Mouse (Mus musculus) natural killer cell, adult 2 months (primary cell): ENCODE results near the gene Dock3.

Experiments used
- DNase-seq, 2 experiments: peaks; one replicate each; pipeline ENCODE4 v3.0.0; 2022; ENCODE audit warnings: low spot score in 2 of 2

Gene Dock3

DNA sequence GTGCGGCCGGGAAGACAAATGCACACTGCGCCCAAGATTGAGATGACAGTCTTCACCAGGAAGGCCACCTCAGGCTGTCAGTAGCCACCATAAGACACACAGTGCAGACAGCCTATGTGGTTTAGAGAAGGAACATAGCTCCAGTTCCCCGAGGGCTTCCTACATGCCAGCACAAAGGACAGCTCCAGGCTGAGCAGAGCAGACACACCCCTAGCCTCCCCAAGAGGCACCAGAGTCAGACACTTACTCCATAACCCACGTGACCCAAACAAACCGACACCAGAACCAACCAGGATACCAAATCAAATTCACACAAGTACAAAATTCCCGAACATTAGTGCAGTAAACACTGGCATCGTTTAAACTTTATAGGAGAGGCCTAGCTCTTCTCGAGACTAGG lies 342.4 kb downstream of the Dock3 start:
- DNase-seq = no peak

DNA sequence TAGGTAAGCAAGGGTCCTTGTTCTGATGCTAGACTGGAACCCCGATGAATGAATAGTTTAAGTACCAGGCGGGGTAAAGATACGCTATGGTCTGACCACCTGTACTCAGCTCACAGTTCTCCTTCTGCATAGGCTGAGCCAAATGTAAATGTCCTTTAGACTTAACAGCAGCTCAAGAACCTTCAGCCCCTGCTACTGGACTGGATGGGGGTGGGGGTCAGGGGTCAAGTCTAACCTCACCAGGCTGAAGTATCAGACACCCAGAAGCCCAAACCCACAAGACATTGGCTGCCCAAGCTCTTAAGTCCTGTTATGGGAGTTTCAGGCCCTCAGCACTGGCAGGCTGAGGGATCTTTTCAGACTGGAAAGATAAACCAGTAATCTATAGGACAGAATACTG lies 343.4 kb downstream of the Dock3 start:
- DNase-seq = no peak

DNA sequence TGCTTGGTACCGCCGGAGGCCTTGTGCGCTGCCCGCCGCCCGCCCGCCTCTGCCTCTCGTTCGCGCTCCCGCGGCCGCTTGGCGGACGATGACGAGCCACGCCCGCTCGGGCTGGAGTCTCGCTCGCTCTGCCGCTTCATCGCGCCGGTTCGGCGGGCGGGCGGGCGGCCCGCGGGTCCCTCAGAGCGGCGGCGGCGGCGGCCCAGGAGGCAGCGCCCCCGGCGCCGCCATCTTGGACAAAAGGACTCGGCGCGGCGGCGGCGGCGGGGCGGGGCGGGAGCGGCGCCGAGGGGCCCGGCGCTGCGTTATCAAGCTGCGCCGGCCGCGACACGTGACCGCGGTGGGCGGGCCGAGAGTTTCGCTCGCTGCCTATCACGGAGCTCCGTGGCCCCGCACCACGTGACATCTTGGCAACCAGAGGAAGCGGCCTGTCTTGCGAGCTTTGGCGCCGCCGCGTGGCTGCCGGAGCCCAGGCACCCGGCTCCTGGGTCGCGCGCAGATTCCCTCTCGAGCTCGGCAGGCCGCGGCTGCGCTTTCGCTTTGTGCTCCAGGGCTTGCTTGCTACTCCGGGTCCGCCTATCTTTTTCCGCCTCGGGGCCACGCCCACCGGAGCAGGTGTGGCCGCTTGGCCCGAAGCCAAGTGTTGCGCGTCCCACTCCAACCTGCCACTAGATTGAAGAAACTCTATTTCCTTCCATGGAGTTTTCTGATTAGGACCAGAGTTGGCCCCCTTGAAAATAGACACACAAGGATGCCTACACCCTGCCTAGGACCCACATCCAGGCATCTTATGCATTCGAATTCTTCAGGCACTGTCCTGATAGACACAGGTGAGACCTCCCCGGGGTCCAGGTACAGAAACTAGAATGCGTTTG lies 344.6 kb downstream of the Dock3 start, which contains the start of gene Rbm15b:
Gene Rbm15b (minus strand): TSS at position 601 of the 875 bp plus-strand sequence.
- peak; percentile 96 to 98 for DNase-seq

DNA sequence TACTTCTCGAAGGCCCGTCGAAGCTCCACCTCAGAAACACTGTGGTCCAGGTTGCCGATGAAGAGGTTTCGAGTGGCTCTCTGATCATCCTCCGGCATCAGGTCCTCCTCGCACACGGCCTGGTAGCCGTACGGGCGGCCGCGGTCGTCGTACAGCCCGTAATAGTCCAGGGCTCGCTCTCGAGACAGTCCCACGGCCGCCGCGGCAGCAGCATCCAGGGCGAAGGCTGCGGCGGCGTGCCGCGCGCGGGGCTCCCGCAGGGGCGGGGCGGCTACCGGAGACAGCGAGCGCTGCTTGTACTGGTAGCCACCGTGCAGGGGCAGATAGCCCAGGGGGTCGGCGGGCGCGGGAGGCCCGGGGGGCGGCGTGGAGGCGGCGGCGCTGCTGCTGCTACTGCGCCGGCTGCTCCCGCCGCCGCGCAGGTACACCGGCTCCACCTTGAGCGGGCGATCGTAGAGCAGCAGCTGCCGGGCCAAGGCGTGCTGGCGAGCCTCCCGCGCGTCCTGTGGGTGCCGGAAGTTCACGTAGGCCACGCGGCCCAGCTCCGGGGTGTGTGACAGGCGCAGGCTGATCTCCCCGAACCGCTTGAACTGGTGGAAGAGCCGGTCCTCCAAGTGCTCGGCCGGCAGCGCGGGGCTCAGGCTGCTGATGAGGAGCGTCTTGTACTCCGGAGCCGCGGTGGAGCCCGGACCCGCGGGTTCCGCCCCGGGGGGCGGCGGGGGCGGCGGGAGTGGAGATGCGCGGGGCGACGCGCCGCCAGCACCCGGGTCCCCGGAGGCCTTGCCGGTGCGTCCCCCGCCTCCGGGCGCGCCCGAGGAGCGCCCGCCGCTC lies 345.6 kb downstream of the Dock3 start:
- DNase-seq = peak; percentile 33 to 50

DNA sequence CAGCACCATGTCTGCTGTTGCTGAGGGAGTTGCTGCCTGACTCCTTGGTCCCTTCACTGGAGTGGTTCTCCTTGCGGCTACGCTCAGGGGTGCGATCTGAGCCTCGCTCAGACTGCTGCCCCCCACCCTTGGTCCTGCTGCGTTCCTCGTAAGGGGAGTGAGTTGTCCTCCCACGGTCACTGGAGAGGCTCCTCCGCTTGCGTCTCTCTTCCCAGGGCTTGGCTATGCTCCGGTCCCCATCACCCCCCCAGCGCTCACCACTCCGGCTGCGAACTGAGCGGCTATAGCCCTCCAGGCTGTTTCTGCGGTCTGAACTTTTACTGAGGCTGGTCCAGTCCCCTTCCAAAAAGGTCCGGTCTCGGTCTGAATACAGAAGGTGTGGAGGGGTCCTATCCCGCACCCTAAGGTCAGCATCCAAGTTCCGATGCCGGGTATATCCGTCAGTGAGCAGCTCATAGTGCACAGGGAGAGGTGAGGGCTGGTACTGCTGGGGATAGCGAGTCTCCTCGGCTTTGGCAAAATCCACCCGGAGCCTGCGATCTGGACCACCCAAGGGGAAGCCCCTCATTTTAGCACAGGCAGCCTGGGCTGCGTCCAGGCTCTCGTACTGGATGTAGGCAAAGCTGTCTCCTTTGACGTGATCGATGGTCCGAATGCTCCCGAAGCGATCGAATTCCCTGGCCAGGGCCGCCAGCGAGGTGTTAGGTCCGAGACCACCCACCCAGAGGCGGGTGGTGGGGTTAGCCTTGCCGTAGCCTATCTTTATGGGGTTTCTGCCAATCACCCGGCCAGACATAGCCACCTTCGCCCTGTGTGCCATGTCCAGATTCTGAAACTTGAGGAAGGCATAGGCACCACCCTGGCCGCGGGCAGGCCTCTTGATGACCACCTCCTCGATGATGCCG lies 346.5 kb downstream of the Dock3 start:
- DNase-seq = no peak

DNA sequence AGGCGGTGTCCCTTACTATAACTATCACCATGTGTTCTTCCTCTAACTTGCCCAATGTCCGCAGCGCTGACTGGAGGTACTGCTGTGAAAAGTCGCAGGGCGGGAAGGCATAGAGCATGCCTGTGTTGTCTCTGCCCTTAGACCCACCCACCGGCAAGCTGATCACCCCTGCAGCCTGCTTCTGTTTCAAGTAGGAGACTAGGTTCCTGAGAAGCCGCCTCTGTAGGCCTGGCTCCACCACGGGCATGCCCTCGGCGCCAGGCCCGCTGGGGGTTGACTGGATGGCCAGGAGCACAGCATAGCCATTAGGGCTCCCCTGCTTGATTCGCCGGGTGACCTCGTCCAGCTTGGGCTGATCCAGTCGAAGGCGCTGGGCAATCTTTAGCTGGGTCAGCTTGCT lies 347.4 kb downstream of the Dock3 start:
- DNase-seq = no peak

DNA sequence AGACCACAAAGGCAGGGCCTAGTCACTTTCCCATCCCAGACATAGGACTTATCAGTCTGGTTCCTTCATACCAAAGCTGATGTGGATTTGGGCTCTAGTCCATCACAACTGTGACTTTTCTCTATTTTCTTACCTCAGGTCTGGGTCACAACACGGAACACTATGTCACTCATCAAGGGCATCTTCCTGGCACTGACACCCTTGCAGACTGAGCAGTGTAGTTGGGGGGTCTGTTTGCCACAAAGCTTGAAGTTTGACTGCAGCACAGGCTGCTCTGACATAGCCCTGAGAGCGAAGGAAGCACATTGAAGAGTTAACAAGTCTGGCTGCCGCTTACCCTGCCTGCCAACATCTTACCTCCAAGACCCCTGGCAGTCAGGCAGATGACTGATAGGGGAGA lies 348.6 kb downstream of the Dock3 start:
- no peak for DNase-seq

DNA sequence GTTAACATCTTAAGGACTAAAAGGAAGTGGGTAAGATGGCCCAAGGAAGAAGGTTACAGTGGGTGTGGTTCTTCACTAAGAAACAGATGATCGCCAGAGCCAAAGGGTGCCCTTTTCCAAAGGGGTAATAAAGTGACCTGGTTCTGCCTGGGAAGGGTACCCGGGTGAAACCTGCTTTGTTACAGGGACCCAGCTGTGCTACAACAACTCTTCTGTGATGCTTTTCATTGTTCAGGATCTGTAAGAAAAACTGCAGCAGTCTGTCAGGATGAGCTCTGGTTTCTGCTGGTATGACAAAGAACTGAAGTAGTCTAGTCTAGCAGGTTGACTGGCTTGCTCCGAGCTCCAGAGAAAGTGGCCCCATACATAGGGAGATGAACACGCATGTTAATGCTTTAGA lies 349.5 kb downstream of the Dock3 start:
- no peak for DNase-seq

DNA sequence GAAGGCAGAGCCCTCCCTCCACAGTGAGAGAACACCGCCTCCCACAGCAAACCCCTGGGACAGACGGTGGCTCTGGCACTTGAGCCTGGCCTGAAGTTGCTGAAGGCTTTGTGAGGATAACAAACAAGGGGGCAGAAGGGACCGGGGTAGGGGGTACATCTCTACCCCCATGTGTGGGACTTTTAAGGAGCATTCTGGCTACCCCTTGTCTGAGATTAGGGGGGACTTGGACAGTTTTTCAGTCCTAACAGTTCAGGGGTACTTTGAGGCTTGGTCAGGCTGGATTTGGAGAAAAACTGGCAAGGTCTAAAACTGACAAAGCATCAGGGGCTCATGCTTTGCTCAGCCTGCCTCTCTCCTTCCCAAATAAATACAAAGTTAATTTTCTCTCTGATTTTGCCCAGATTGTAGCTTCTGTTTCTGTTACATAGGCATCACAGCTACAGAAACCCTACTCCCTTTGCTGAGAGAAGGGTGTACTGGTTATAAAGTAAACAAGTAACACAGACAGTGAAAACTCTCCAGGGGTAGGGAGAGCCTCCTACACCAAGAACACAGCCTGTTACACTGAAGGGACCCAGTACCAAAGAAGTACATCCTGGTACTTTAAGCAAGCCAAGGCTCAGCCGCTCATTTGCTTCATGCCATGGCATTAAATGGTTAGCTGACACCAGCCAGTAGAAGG lies 350.5 kb downstream of the Dock3 start:
- DNase-seq = no peak

DNA sequence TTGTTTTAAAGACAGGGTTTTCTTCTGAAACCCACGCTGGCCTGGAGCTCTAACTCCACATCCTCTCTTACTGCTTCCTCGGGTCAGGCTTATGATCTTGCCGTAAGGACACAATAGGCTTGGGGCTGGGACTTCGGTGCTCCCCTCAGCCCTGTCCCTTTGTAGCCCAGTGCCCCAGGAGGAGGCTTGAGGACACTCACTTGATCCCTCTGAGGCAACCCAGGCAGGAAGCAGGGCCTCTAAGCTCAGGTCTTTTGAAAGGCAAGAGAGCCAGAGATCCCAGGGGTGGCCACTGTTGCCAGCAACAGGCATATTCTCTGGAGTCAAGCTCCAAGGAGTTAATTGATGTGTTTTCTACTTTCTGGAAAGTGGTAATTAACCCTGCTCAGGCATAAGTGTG lies 352.2 kb downstream of the Dock3 start:
- no peak for DNase-seq

DNA sequence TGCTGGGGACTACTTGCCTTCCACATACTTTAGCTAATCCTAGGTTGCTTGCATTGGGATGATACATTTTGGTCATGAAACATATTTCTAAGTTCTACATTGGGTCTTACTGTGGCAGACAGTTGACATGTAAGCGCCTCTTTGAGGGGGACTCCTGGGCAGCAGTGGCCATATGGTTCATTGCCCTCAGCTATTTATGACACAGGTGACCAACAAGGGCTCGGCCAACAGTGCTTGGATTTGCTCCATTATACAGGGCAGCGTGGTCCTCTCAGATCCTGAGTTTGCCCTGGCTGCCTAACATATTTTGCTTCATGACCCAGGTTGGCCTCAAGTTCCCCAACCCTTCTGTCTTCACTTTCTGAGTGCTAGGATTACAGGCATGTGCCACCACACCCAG lies 355.0 kb downstream of the Dock3 start:
- no peak for DNase-seq

DNA sequence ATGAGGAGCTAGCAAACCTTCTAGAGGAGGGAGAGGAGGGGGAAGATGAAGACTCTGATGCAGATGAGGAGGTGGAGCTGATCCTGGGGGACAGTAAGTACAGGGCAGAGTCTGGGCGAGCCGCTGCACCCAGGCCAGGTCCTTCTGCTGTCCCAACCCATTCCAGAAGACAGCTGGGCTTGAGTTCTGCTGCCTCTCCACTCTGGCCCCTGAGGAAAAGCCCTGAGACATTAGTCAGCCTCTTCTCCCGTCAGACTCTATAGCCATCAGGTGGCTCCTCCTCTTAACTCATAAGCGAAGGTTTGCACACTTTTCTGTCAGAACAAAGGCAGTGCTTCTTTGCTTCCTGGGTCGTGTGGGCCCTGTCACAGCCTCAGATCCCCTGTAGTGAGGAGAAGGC lies 357.5 kb downstream of the Dock3 start:
- no peak for DNase-seq

DNA sequence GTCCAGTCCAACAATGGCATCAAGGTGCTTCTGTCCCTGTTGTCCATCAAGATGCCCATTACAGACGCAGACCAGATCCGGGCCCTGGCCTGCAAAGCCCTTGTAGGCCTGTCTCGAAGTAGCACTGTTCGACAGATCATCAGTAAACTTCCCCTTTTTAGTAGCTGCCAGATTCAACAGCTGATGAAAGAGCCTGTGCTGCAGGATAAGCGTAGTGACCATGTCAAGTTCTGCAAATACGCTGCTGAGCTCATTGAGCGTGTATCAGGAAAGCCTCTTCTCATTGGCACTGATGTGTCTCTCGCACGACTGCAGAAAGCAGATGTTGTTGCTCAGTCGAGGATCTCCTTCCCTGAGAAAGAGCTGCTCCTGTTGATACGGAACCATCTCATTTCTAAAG lies 373.7 kb downstream of the Dock3 start:
- no peak for DNase-seq

DNA sequence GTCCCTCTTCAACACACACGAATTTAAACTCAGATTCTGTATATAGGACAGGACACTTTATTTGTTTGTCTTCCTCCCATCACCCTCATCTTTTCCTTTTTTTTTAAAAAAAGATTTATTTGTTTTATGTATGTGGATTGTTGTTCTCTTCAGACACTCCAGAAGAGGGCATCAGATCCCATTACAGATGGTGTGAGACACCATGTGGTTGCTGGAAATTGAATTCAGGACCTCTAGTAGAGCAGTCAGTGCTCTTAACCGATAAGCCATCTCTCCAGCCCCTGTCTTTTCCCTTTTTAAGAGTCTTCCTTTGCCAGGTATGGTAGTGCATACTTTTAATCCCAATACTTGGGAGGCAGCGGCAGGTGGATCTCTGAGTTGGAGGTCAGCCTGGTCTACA lies 375.0 kb downstream of the Dock3 start:
- no peak for DNase-seq
